Mouse (Mus musculus) cerebellum, adult 9-10 months (tissue): ENCODE results near the gene Fam178b.
A peak's percentile ranks its signal among the peaks of the same experiment; 100 is the strongest.
"Not testable (repeated sequence)": the region's sequence is repeated elsewhere in the genome, so short reads cannot be mapped to it uniquely, and the experiment has no call there.

Experiments used
- DNase-seq: peaks from one replicate; pipeline ENCODE4 v3.0.0; 2022

Fam178b gene

GRCm38 (mm10) chr1:36540132-36540531, 142.9 kb downstream of the Fam178b start:
- DNase-seq = no peak

- no peak for DNase-seq
These were observed 143.8 kb downstream of the Fam178b start, which contains the start of gene Gm42417 for GRCm38 (mm10) chr1:36539186-36539585. Gm42417 (minus strand) TSS chr1:36539429.

GRCm38 (mm10) chr1:36538727-36539126, 144.3 kb downstream of the Fam178b start:
- no peak for DNase-seq

- DNase-seq = not testable (repeated sequence)
These were observed 146.2 kb downstream of the Fam178b start, which contains the start of gene Ankrd23 for GRCm38 (mm10) chr1:36536783-36537182. Ankrd23 (minus strand) TSS chr1:36536883.

GRCm38 (mm10) chr1:36536397-36536728, 146.6 kb downstream of the Fam178b start:
- DNase-seq = no peak

GRCm38 (mm10) chr1:36535477-36536396, 147.2 kb downstream of the Fam178b start:
- DNase-seq = peak; percentile 75

- DNase-seq = no peak
These were observed 148.4 kb downstream of the Fam178b start for GRCm38 (mm10) chr1:36534595-36535058.

GRCm38 (mm10) chr1:36533546-36533945, 149.4 kb downstream of the Fam178b start:
- DNase-seq = no peak

- DNase-seq = no peak
These were observed 151.5 kb downstream of the Fam178b start for GRCm38 (mm10) chr1:36531461-36531860.

- no peak for DNase-seq
These were observed 152.0 kb downstream of the Fam178b start for GRCm38 (mm10) chr1:36530962-36531361.

- no peak for DNase-seq
These were observed 152.5 kb downstream of the Fam178b start for GRCm38 (mm10) chr1:36530485-36530884.

GRCm38 (mm10) chr1:36529875-36530274, 153.1 kb downstream of the Fam178b start:
- DNase-seq = no peak

- no peak for DNase-seq
These were observed 153.7 kb downstream of the Fam178b start for GRCm38 (mm10) chr1:36529274-36529673.

GRCm38 (mm10) chr1:36528351-36528750, 154.6 kb downstream of the Fam178b start:
- no peak for DNase-seq

- DNase-seq = no peak
These were observed 156.1 kb downstream of the Fam178b start for GRCm38 (mm10) chr1:36526903-36527302.

- no peak for DNase-seq
These were observed 157.2 kb downstream of the Fam178b start for GRCm38 (mm10) chr1:36525774-36526173.

- no peak for DNase-seq
These were observed 158.9 kb downstream of the Fam178b start for GRCm38 (mm10) chr1:36524058-36524457.

GRCm38 (mm10) chr1:36523332-36524013, 159.5 kb downstream of the Fam178b start:
- no peak for DNase-seq

- no peak for DNase-seq
These were observed 160.8 kb downstream of the Fam178b start for GRCm38 (mm10) chr1:36522210-36522609.

GRCm38 (mm10) chr1:36519626-36520025, 163.4 kb downstream of the Fam178b start:
- no peak for DNase-seq

- no peak for DNase-seq
These were observed 164.7 kb downstream of the Fam178b start for GRCm38 (mm10) chr1:36518259-36518658.

GRCm38 (mm10) chr1:36513718-36514117, 169.3 kb downstream of the Fam178b start:
- DNase-seq = peak; percentile 74

GRCm38 (mm10) chr1:36513310-36513709, 169.7 kb downstream of the Fam178b start:
- peak; percentile 73 for DNase-seq

- DNase-seq = no peak
These were observed 170.1 kb downstream of the Fam178b start for GRCm38 (mm10) chr1:36512966-36513280.
